ENCODE assay signal across 8 mouse cellular contexts in the genomic region with DNA sequence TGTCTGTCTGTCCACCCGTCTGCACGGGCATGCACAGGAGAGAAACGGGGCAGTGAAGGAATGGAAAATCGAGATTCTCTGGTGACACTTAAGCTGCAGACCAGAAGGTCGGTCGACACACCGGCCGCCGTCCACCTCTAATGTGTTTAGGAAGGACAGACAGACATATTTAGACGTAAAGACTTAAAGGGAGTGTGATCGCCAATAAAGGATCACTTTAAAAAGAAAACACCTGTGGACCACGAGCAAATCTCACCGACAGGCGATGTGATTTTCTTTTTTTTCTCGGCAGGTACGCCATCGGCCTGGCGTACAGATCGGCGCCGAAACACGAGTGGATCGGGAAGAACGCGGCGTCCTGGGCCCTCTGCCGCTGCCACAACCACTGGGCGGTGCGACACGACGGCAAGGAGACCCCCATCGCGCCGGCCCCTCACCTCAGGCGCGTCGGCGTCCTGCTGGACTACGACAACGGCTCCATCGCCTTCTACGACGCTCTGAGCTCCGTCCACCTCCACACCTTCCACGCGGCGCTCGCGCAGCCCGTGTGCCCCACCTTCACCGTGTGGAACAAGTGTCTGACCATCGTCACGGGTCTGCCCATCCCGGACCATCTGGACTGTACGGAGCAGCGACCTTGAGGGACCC. TPM values are rescaled to one million over a fixed set of nuclear protein-coding genes. Genes with fewer than 3 reads are reported as not detected.
DNase-seq lines count a peak whose midpoint lies in the region; ATAC-seq and TF ChIP-seq lines count a peak whose summit lies in the region.
"Not testable (repeated sequence)": the region's sequence is repeated elsewhere in the genome, so short reads cannot be mapped to it uniquely, and the experiment has no call there.

No protein-coding gene starts in this region.

- H3K9me3 ChIP-seq in CH12.LX (replicated peaks; ENCODE audit: low read length) = peaks cover 36% of the 10 kb centered on the region
- H3K9me3 ChIP-seq in forebrain, embryonic 13.5 days (replicated peaks) = peaks cover 54% of the 10 kb centered on the region
- peaks cover 46% of the 10 kb centered on the region for H3K9me3 ChIP-seq in heart, postnatal 0 days (replicated peaks; ENCODE audit: control insufficient read depth, low read length)
- peaks cover 51% of the 10 kb centered on the region for H3K9me3 ChIP-seq in neural tube, embryonic 13.5 days

- H3K9ac ChIP-seq in CH12.LX (ENCODE audit: insufficient read depth, low read depth); forebrain, embryonic 13.5 days; heart, postnatal 0 days (replicated peaks; ENCODE audit: low read depth, low read length); neural tube, embryonic 13.5 days: not testable (repeated sequence)

- H3K79me2 ChIP-seq in CH12.LX (replicated peaks; ENCODE audit: control insufficient read depth, extremely low read depth, insufficient read depth, poor library complexity, severe bottlenecking) = not testable (repeated sequence)

- dilution Hi-C loops in CH12.LX (cut with MboI; ENCODE audit: extremely low pct_ligation_motif_present, extremely low pct_unique_long_range_greater_than_20kb, low sequenced_read_pairs) = not testable (repeated sequence)

- 93% methylated on average over 56 of the region's 56 CpGs for WGBS in forebrain, embryonic 13.5 days
- WGBS in heart, postnatal 0 days = 78% methylated on average over 56 of the region's 56 CpGs
- WGBS in neural tube, embryonic 13.5 days = 93% methylated on average over 56 of the region's 56 CpGs

- DNase-seq in CH12.LX (ENCODE audit: extremely low read depth) = peak; percentile 12
- DNase-seq in heart, postnatal 0 days (ENCODE audit: low spot score) = not testable (repeated sequence)
- DNase-seq in kidney, postnatal 4 days = peak; percentile 49 to 59
- peak; percentile 52 to 53 for DNase-seq in lung, adult 18-20 months
- DNase-seq in testis, postnatal 14 days (ENCODE audit: low spot score) = peak; percentile 83

- peak overlapping the region in 1 of 3 experiments; percentile 10 for H3K4me3 ChIP-seq in CH12.LX (replicated peaks in 1 of 3; ENCODE audit: low read depth in 2 of 3, low read length in 2 of 3, poor library complexity in 1 of 3)
- peak overlapping the region; percentile 1; the same call in 1 of the 2 replicates for H3K4me3 ChIP-seq in forebrain, embryonic 13.5 days
- not testable (repeated sequence) for H3K4me3 ChIP-seq in heart, postnatal 0 days (ENCODE audit: low read depth, low read length); neural tube, embryonic 13.5 days

- not testable (repeated sequence) for H3K4me2 ChIP-seq in CH12.LX (ENCODE audit: insufficient read depth, low read depth, poor library complexity, severe bottlenecking); forebrain, embryonic 13.5 days; heart, postnatal 0 days (ENCODE audit: low read depth, low read length); neural tube, embryonic 13.5 days

- not testable (repeated sequence) for H3K27ac ChIP-seq in CH12.LX (ENCODE audit: insufficient read depth, low read depth); forebrain, embryonic 13.5 days; heart, postnatal 0 days (ENCODE audit: low read depth); neural tube, embryonic 13.5 days (replicated peaks)

- not testable (repeated sequence) for TF ChIP-seq EP300 in CH12.LX (IDR thresholded peaks at IDR 0.05; ENCODE audit: low read length); heart, postnatal 0 days (IDR thresholded peaks at IDR 0.05; ENCODE audit: low read depth)

- peaks cover 29 to 40% of the 10 kb centered on the region in 2 experiments for H3K36me3 ChIP-seq in CH12.LX (replicated peaks in 1 of 2; ENCODE audit: control insufficient read depth in 1 of 2, insufficient read depth in 1 of 2, low read length in 1 of 2)
- peaks cover 54% of the 10 kb centered on the region for H3K36me3 ChIP-seq in forebrain, embryonic 13.5 days (ENCODE audit: poor library complexity, severe bottlenecking)
- peaks cover 29% of the 10 kb centered on the region for H3K36me3 ChIP-seq in heart, postnatal 0 days (replicated peaks; ENCODE audit: control insufficient read depth, insufficient read depth, low read length)
- H3K36me3 ChIP-seq in neural tube, embryonic 13.5 days = peaks cover 52% of the 10 kb centered on the region

- in situ Hi-C loops in CH12.LX (cut with MboI; ENCODE audit: low pct_ligation_motif_present, low pct_unique_long_range_greater_than_20kb, low sequenced_read_pairs) = not testable (repeated sequence)

- H3K27me3 ChIP-seq in CH12.LX (replicated peaks); forebrain, embryonic 13.5 days; neural tube, embryonic 13.5 days: not testable (repeated sequence)
- peaks cover 12% of the 10 kb centered on the region; the same call in 1 of the 2 replicates for H3K27me3 ChIP-seq in heart, postnatal 0 days (ENCODE audit: control insufficient read depth, insufficient read depth, low read length)

- TF ChIP-seq POLR2A in CH12.LX (IDR thresholded peaks at IDR 0.05; ENCODE audit: low read depth, low read length) = not testable (repeated sequence)

- ATAC-seq in cerebellum, adult (ENCODE audit: insufficient number of reproducible peaks, low FRiP score, low TSS enrichment) = peak; percentile 12
- not testable (repeated sequence) for ATAC-seq in forebrain, embryonic 13.5 days
- peak; percentile 5 for ATAC-seq in heart, postnatal 0 days (ENCODE audit: insufficient read depth, low read depth)
- peak; percentile 3; the same call in 1 of the 2 replicates for ATAC-seq in neural tube, embryonic 13.5 days (ENCODE audit: low read depth)

- TF ChIP-seq CTCF in CH12.LX (conservative IDR thresholded peaks at IDR 0.05 in 1 of 2, IDR thresholded peaks at IDR 0.05 in 1 of 2; ENCODE audit: low read depth in 2 of 2, low read length in 2 of 2); heart, postnatal 0 days (IDR thresholded peaks at IDR 0.05; ENCODE audit: low read depth): not testable (repeated sequence)

- not testable (repeated sequence) for TF ChIP-seq RAD21 in CH12.LX (IDR thresholded peaks at IDR 0.05; ENCODE audit: low read depth, low read length)

- H3K4me1 ChIP-seq in CH12.LX (ENCODE audit: control insufficient read depth in 1 of 2, insufficient read depth in 2 of 2) = peaks cover 15 to 30% of the 10 kb centered on the region in 2 experiments
- not testable (repeated sequence) for H3K4me1 ChIP-seq in forebrain, embryonic 13.5 days; heart, postnatal 0 days (ENCODE audit: control insufficient read depth, insufficient read depth); neural tube, embryonic 13.5 days (replicated peaks)

RNA-seq across cellular contexts. Expression of gene Gm21887, which starts 20.8 kb away (rescaled TPM):
- total RNA-seq in CH12.LX (2012; rRNA removed) (288 and 398 TPM in 2 replicates), CH12.LX (2014; rRNA removed) (60.4 and 62.0 TPM in 2 replicates)
- 606 and 724 TPM in 2 replicates for polyA plus RNA-seq in CH12.LX (2012; ENCODE audit: insufficient read length, low read depth)
- 195 and 234 TPM in 2 replicates for polyA plus RNA-seq in forebrain, embryonic 13.5 days (2015; fragmentation: Nextera tagmentation; extraction: Ambion mirVana)
- total RNA-seq in heart, postnatal 0 days (2014; rRNA removed; ENCODE audit: low replicate concordance) = 0.88 and 16.5 TPM in 2 replicates
- 32.6 and 63.9 TPM in 2 replicates for polyA plus RNA-seq in heart, postnatal 0 days (2015; fragmentation: Nextera tagmentation; extraction: Ambion mirVana)
- polyA plus RNA-seq in neural tube, embryonic 13.5 days (2015; fragmentation: Nextera tagmentation; extraction: Ambion mirVana) = 139 and 172 TPM in 2 replicates
